Mouse (Mus musculus) megakaryocyte, embryonic 14.5 days (primary cell): Measurements from ENCODE around the gene Col11a1.

ENCODE experiments used
- FLI1 ChIP-seq: IDR thresholded peaks from 2 replicates; pipeline ENCODE4 v1.6.1; 2012; ENCODE audit warnings: low read length, inconsistent platforms, mixed read lengths
- GATA1 ChIP-seq: IDR thresholded peaks from 3 replicates; pipeline ENCODE4 v1.6.1; 2012; ENCODE audit warnings: mixed read lengths, low read length, inconsistent platforms, borderline replicate concordance

- TF ChIP-seq GATA1 (no peak), FLI1 (no peak)
Observed at GRCm38 (mm10) chr3:114229501-114229900, 199.2 kb downstream of the Col11a1 start.
